8 mouse cellular contexts compared by ENCODE assay signal in genomic region chr4:127236631-127237030, GRCm38 (mm10). TPM values are rescaled to one million over a fixed set of nuclear protein-coding genes. Genes with fewer than 3 reads are reported as not detected.
DNase-seq lines count a peak whose midpoint lies in the region; ATAC-seq and TF ChIP-seq lines count a peak whose summit lies in the region.

No protein-coding gene starts in this region.

- H3K9me3 ChIP-seq in heart, embryonic 12.5 days (replicated peaks), result no peaks in the 10 kb centered on the region
- no peaks in the 10 kb centered on the region for H3K9me3 ChIP-seq in E14TG2a.4 (ENCODE audit: low read length)
- no peaks in the 10 kb centered on the region for H3K9me3 ChIP-seq in forebrain, embryonic 15.5 days
- H3K9me3 ChIP-seq in liver, postnatal 0 days (ENCODE audit: low read length), result no peaks in the 10 kb centered on the region

- no peak for TF ChIP-seq EP300 in liver, postnatal 0 days (IDR thresholded peaks at IDR 0.05; ENCODE audit: low read depth)

- TF ChIP-seq CTCF in E14TG2a.4 (conservative IDR thresholded peaks at IDR 0.05; ENCODE audit: low read length), result no peak
- no peak for TF ChIP-seq CTCF in liver, postnatal 0 days (IDR thresholded peaks at IDR 0.05; ENCODE audit: low read depth)

- no peaks in the 10 kb centered on the region for H3K36me3 ChIP-seq in heart, embryonic 12.5 days
- peaks cover 37% of the 10 kb centered on the region for H3K36me3 ChIP-seq in E14TG2a.4 (ENCODE audit: insufficient read depth, low read length)
- no peaks in the 10 kb centered on the region for H3K36me3 ChIP-seq in forebrain, embryonic 15.5 days
- no peaks in the 10 kb centered on the region for H3K36me3 ChIP-seq in liver, postnatal 0 days (replicated peaks; ENCODE audit: insufficient read depth, low read length)

- H3K4me2 ChIP-seq in heart, embryonic 12.5 days, result peak overlapping the region; percentile 98
- H3K4me2 ChIP-seq in forebrain, embryonic 15.5 days (replicated peaks), result peak overlapping the region; percentile 97
- H3K4me2 ChIP-seq in liver, postnatal 0 days (ENCODE audit: low read depth, low read length), result peak overlapping the region; percentile 77

- H3K4me1 ChIP-seq in heart, embryonic 12.5 days (replicated peaks), result peaks cover 7% of the 10 kb centered on the region; the same call in 1 of the 2 replicates
- peaks cover 62% of the 10 kb centered on the region for H3K4me1 ChIP-seq in E14TG2a.4 (replicated peaks; ENCODE audit: low read depth, low read length)
- peaks cover 27% of the 10 kb centered on the region for H3K4me1 ChIP-seq in forebrain, embryonic 15.5 days
- peaks cover 9% of the 10 kb centered on the region for H3K4me1 ChIP-seq in liver, postnatal 0 days (ENCODE audit: insufficient read depth)

- ATAC-seq in heart, embryonic 12.5 days (ENCODE audit: insufficient number of reproducible peaks, low FRiP score), result 0 out of 2 replicates have a peak, but pooled peaks have one; percentile 27
- ATAC-seq in forebrain, embryonic 15.5 days (replicated peaks), result no peak
- no peak for ATAC-seq in liver, postnatal 0 days

- no peak overlapping the region for H3K27ac ChIP-seq in heart, embryonic 12.5 days (ENCODE audit: poor library complexity, severe bottlenecking)
- peak overlapping the region; percentile 76 for H3K27ac ChIP-seq in forebrain, embryonic 15.5 days (replicated peaks)
- no peak overlapping the region for H3K27ac ChIP-seq in liver, postnatal 0 days (ENCODE audit: low read depth)

- H3K27me3 ChIP-seq in heart, embryonic 12.5 days (replicated peaks), result peaks cover 58% of the 10 kb centered on the region
- no peaks in the 10 kb centered on the region for H3K27me3 ChIP-seq in E14TG2a.4 (ENCODE audit: insufficient read depth, low read length)
- no peaks in the 10 kb centered on the region for H3K27me3 ChIP-seq in forebrain, embryonic 15.5 days
- H3K27me3 ChIP-seq in liver, postnatal 0 days (ENCODE audit: insufficient read depth, low read length), result peaks cover 15% of the 10 kb centered on the region

- no peak for DNase-seq in heart, adult 18-20 months
- DNase-seq in liver, postnatal 0 days, result no peak
- DNase-seq in urinary bladder, postnatal 25 days (ENCODE audit: low spot score), result no peak
- DNase-seq in gastrocnemius, adult 8-10 months (ENCODE audit: low spot score in 2 of 2), result no peak
- DNase-seq in frontal cortex, postnatal 14 days (ENCODE audit: low spot score in 2 of 2), result no peak

- H3K9ac ChIP-seq in heart, embryonic 12.5 days, result peak overlapping the region; percentile 68
- H3K9ac ChIP-seq in forebrain, embryonic 15.5 days (replicated peaks), result peak overlapping the region; percentile 76
- no peak overlapping the region; the same call in 1 of the 2 replicates for H3K9ac ChIP-seq in liver, postnatal 0 days (replicated peaks)

- peak overlapping the region; percentile 58 for H3K4me3 ChIP-seq in heart, embryonic 12.5 days
- H3K4me3 ChIP-seq in E14TG2a.4 (replicated peaks; ENCODE audit: low read length), result peak overlapping the region; percentile 84
- H3K4me3 ChIP-seq in forebrain, embryonic 15.5 days, result peak overlapping the region; percentile 66
- H3K4me3 ChIP-seq in liver, postnatal 0 days (ENCODE audit: low read depth, low read length), result peak overlapping the region; percentile 53

- 2% methylated on average over 14 of the region's 14 CpGs for WGBS in heart, embryonic 12.5 days
- 2% methylated on average over 14 of the region's 14 CpGs for WGBS in forebrain, embryonic 15.5 days
- 7% methylated on average over 14 of the region's 14 CpGs for WGBS in liver, postnatal 0 days (ENCODE audit: insufficient replicate concordance)

RNA-seq across cellular contexts. Expression of gene Smim12, which starts 7.0 kb away (rescaled TPM):
- polyA plus RNA-seq in heart, embryonic 12.5 days (2016; fragmentation: Nextera tagmentation; extraction: Ambion mirVana), result 51.9 and 58.7 TPM in 2 replicates
- total RNA-seq in heart, adult 18-20 months (2021), result 10 to 100 TPM; 54.9 to 61.9 TPM
- polyA plus RNA-seq in forebrain, embryonic 15.5 days (2015; fragmentation: Nextera tagmentation; extraction: Ambion mirVana), result 52.2 and 53.8 TPM in 2 replicates
- polyA plus RNA-seq in liver, postnatal 0 days (2015; fragmentation: Nextera tagmentation; extraction: Ambion mirVana), result 33.9 and 35.0 TPM in 2 replicates
- total RNA-seq in gastrocnemius, adult 8-10 months (2022), result 10 to 100 TPM; 35.4 to 41.1 (median 39.3) TPM
